Mouse (Mus musculus): ENCODE measurements around the gene Dedd. TPM values are rescaled to one million over a fixed set of nuclear protein-coding genes. Genes with fewer than 3 reads are reported as not detected.
A peak's percentile ranks its signal among the peaks of the same experiment; 100 is the strongest.

Dedd gene
- total RNA-seq (2021) = 10 to 100 TPM; 40.4 to 40.9 TPM
- long read RNA-seq, experiment 1, transcript Dedd-204 (6 exons, 2,563 nt) = major isoform, 19 of 30 reads
- long read RNA-seq, experiment 1, partial matches to known transcripts = 0 of 30 reads
- long read RNA-seq, experiment 1, other reads (novel, unspliced or antisense) = 9 of 30 reads
- long read RNA-seq, experiment 2, transcript Dedd-204 (6 exons, 2,563 nt) = major isoform, 11 of 22 reads
- long read RNA-seq, experiment 2, partial matches to known transcripts = 3 of 22 reads
- long read RNA-seq, experiment 2, other reads (novel, unspliced or antisense) = 4 of 22 reads

DNA sequence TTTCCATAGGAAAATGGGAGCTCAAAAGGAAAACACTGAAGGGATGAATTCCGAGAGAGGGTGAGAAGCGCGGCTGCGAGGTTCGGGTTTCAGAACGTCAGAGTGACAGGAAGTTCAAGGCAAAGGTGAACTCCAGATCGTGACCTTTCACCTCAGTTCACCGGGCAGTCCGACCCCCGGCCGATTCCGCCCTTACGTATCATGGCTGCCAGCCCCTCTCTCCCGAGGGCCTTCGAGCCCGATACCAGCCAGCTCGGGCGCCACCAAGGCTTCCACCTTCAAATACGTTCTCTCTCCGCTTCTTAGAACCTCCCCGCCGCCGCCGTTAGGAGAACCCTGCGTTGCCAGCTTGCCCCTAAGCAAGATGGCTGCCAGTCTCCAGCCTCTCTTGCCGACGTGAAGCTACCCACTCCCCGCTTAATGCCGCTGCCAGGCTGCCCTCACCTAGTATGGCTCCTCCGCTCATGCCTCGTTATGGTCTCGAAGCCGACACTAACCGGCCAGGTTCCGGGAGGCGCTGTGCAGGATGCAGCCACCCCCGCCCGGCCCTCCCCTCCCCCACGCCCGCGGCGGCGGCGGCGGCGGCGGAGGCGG, at the start of gene Dedd:
Gene Dedd, plus strand, starts transcription at position 307 of the 594 bp plus-strand sequence.
- intact Hi-C loops (cut with DNase I) = loop anchor here (1.0 to 2.0 kb wide), 3 partner anchors 16 to 82 kb away; partner anchors contain the start of genes Nit1, Pfdn2, Ufc1 and Usf1
- peak; percentile 87 to 90 for DNase-seq (ENCODE audit: extremely low spot score in 1 of 2, low spot score in 2 of 2)
- Histone ChIP-seq H3K27ac (peak within 1 kb of the TSS; percentile 99), H3K4me3 (peak within 1 kb of the TSS; percentile 75)
- TF ChIP-seq CTCF (IDR thresholded peaks at IDR 0.05) = no peak

DNA sequence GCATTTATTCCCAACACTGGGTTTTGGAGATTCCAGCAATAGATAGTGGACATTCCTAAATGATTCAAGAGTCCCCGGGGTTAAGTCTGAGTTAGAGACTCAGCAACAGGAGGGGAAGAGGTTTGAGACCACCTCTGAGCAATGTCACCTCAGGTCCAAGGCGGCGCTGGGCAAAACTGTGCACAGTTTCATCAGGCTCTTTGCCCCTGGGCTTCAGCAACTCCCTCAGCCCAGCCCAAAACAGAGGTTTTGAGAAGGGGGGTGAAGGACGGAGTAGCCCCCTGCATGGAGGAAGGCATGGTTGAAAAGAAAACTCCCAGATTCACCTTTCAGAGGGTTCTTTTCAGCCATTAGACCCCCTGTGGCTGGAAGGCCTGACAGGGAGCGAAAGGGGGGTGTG, 49.2 kb upstream of the Dedd start:
- H3K27ac ChIP-seq = no peak overlapping the region
- peak in 1 of 2 experiments; percentile 8 for DNase-seq (ENCODE audit: extremely low spot score in 1 of 2, low spot score in 2 of 2)
- no peak overlapping the region for H3K4me3 ChIP-seq
- intact Hi-C loops (cut with DNase I) = loop anchor here (2.0 kb wide), 1 partner anchor 33 kb away; no protein-coding TSS in a partner anchor
- TF ChIP-seq CTCF (IDR thresholded peaks at IDR 0.05) = no peak

DNA sequence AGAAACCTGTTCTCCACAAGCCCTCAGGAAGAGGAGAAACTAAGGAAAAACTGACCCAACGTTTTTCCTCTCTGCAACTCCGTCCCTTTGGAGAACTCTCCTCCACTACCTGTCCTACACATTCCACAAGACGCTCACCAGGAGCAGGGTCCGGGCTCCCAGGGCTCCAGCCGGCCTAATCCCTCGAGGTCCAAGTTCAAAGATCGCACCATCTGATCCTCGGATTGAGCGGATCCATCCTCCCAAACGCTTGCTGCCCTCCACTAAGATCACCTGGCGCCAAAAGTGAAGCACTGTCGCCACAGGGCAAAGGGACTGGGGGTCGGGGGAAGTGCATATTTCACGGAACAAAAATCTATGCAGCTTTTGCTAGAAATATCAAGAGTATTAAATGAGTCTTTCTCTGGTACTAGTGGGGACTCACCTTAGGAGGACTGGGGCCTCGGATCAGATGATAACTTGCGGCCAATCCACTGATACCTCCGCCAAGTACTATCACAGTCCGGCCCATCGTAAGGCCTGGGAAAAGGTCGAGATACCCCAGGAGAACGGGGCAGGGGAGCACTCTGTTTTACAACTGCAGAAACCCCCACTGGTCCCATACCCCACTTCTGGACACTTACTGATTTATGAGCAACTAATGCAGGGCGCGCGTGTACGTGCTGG, 48.6 kb upstream of the Dedd start:
- no peak for DNase-seq (ENCODE audit: extremely low spot score in 1 of 2, low spot score in 2 of 2)
- peak overlapping the region; percentile 72 for H3K4me3 ChIP-seq
- intact Hi-C loops (cut with DNase I) = loop anchor here (2.0 kb wide), 1 partner anchor 34 kb away; no protein-coding TSS in a partner anchor
- TF ChIP-seq CTCF (IDR thresholded peaks at IDR 0.05) = no peak
- peak overlapping the region; percentile 22 for H3K27ac ChIP-seq

DNA sequence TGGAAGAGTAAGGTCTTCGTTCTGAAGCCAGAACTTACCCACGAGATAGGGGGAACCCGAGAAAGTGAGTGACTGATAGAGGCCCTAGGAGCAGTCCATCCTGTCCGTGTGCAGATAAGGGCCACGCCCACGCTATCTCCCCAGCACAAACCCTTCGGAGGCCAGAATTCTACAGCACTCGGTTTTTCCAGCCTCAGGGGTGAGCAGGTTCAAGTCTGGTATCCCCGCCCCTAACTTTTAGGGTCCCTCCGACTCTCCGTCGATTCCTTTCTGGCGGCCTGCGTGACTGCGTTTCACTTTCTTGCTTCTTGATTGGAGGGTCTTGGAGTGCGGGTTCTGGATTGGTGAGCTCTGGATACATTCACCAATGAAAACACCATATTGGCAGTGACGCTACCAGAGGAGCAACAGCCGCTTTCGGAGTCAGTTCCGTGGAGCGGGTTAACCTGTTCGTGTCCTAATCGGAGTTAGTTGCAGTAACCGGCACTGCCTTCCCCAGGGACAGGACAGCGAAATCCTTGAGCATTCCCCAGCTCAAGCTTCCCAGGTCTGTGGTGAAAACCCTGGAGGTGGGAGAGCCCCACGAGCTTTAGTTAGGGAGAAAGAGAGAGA, 47.9 kb upstream of the Dedd start, which contains the start of gene Ppox:
Gene Ppox, minus strand, starts transcription at position 271 of the 612 bp plus-strand sequence.
- intact Hi-C loops (cut with DNase I) = loop anchor here (1.0 to 2.0 kb wide), 2 partner anchors 11 to 34 kb away; partner anchors contain the start of gene B4galt3
- DNase-seq (ENCODE audit: extremely low spot score in 1 of 2, low spot score in 2 of 2) = peak; percentile 89 to 90
- Histone ChIP-seq H3K4me3 (peak within 1 kb of the TSS; percentile 72), H3K27ac (peak within 1 kb of the TSS; percentile 81)
- TF ChIP-seq CTCF (IDR thresholded peaks at IDR 0.05) = no peak

DNA sequence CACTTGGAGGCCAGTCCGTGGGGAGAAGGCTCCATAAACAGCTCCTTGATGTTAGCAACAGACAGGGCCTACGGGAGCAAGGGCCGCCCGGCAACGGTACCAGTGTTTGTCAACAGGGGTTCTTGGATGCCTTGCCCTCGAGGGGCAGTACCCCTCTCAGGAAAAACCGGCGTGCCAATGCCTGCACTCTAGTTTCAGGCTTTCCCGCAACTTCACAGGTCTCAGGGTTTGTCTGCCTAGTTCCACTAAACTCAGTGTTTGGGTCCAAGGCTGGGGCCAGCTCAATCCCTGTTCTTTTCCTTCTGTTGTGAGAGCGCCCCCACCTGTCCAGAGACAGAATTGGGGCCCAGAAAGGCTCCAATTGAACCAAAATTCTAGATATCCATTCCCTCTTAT, 47.4 kb upstream of the Dedd start:
- H3K4me3 ChIP-seq = peak overlapping the region; percentile 72
- peak; percentile 88 for TF ChIP-seq CTCF (IDR thresholded peaks at IDR 0.05)
- H3K27ac ChIP-seq = peak overlapping the region; percentile 81
- intact Hi-C loops (cut with DNase I) = loop anchor here (1.0 to 2.0 kb wide), 2 partner anchors 11 to 35 kb away; partner anchors contain the start of gene B4galt3
- DNase-seq (ENCODE audit: extremely low spot score in 1 of 2, low spot score in 2 of 2) = peak; percentile 71 to 75

DNA sequence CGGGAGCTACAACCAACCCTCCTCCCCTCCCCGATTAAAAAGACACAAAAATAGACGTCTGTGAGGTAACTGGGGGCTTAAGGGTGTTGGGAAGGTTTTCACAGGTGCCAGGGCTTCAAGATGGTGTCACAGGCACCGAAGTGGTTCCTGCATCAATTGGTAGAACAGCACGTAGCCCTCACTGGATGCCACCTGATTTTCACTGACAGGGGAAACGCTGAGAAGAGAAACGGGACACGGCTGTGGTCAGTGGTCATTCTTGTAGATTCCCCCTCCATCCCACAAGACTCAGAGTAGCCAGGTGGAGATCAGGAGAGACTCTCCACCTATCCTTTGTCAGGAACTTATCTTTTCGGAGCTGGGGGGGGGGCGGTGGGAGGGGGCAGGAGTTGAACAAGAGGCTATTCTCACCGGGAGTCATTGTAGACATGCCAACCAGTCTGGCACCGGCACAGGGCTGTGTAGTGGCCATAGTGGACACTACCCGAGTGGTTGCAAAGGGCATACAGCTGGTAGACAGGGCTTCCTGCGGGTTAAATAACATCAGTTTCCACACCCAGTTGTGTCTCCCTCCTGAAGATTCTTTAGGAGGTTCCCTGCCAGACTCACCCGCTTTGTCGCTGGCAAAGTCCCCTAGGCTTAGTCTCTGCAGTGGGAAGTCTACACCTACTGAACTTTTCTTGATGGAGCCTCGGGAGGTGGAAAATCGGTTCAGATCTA, 46.7 kb upstream of the Dedd start:
- Histone ChIP-seq H3K4me3 (no peak overlapping the region), H3K27ac (no peak overlapping the region)
- TF ChIP-seq CTCF (IDR thresholded peaks at IDR 0.05) = no peak
- DNase-seq (ENCODE audit: extremely low spot score in 1 of 2, low spot score in 2 of 2) = no peak
- intact Hi-C loops (cut with DNase I) = no loop called here

DNA sequence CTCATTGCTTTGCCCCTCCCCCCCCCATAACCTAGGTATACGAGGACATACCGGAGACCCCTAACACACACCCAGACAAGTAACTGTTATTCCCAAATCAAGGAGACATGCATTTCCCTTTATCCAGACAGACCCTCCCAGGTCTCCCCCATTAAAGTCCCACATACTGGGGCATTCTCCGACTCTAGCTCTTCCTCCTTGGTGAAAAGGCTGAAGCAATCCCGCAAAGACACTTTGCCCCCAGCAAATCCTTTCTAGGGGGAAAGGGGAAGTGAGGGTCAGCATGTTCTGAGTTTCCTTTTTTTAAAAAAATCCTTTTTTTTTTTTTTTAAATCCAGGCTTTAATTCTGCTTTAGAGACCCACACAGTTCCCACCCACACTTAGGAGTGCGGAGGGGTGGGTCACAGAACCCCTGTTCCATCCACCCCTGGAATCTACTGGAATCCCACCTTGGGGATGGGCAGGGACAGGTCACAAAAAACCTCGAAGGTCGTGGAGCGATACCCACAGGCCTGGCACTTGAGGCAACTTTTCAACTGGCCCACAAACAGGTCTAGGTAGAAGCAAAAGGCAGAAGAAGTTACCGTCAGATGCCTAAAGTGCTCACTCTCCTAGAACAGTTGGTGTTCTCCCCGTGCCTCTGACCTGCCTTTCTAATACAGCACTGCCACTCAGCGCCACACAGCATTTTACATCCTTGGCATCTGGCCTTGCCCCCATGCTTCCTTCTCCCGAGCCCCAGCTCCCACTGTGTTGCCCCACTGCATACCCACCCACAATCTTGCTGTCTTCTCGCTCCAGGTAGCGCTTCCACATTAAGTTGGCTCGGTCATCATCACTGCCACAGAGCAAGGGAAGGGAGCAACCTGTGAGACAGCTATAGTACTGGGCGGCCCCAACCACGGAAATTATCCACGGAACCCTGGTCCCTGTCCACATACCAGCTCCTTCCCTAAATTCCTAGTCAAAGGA, 45.5 kb upstream of the Dedd start:
- H3K27ac ChIP-seq = no peak overlapping the region
- no peak overlapping the region for H3K4me3 ChIP-seq
- intact Hi-C loops (cut with DNase I) = no loop called here
- no peak for DNase-seq (ENCODE audit: extremely low spot score in 1 of 2, low spot score in 2 of 2)
- no peak for TF ChIP-seq CTCF (IDR thresholded peaks at IDR 0.05)

DNA sequence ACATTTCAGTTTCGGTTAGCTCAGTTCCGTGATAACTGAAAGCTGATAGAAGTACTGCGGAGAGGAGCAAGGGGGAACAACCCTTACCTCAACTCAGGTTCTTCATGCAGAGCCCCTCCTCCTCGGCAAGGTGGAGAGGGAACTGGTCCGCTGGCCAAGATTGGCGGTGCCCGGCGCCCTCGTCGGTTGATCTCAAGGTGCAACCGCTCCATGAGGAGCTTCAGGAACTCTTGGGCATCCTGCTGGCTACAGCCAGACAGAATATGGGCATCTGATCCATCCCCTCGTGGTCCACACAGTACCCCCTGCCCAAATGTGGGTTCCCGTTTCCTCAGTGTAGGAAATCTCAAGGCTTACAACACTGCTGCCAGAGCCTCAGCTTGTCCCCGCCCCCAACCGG, 44.5 kb upstream of the Dedd start:
- Histone ChIP-seq H3K4me3 (no peak overlapping the region), H3K27ac (peak overlapping the region; percentile 44; the same call in 1 of the 2 replicates)
- no peak for TF ChIP-seq CTCF (IDR thresholded peaks at IDR 0.05)
- no peak for DNase-seq (ENCODE audit: extremely low spot score in 1 of 2, low spot score in 2 of 2)
- intact Hi-C loops (cut with DNase I) = no loop called here

DNA sequence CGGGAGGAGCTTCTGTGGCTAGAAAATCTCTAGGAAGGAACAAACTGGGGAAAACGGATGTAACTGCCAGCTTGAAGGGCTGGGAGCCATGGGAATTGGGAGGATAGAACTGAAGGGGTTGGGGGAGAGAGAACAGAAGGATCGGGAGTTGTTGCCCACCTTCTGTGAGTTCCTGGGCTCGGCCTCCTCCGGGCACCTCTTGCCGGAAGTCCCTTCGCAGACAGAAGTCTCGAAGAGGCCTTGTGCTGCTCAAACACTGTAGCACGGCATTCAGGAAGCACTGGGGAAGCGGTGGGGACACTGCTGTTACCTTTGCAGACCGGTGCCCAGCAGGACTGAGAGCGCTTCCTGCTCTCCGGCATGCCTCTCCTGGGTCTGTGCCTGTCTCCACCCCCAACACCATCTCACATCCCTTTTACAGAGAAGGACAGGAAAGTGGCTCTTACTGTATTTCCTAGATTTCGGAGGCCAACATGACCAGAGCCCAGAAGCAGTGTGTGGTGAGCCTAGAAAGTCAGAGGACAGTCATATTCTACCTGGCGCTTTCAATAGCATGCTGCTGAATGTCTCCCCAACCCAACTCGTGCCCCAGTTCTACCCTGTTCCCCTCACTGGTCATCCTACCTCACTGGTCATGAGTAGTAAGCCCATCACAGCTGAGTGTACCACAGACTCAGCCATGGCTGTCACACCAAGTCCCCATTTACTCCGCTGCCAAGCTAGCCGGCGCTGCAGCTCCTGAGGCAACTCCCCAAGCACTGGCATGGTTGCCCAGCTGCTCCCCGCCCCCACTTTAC, 43.7 kb upstream of the Dedd start:
- intact Hi-C loops (cut with DNase I) = no loop called here
- TF ChIP-seq CTCF (IDR thresholded peaks at IDR 0.05) = no peak
- no peak for DNase-seq (ENCODE audit: extremely low spot score in 1 of 2, low spot score in 2 of 2)
- peak overlapping the region; percentile 44; the same call in 1 of the 2 replicates for H3K27ac ChIP-seq
- H3K4me3 ChIP-seq = peak overlapping the region; percentile 21; the same call in 1 of the 2 replicates

All from left cerebral cortex, adult 2 months (tissue).